Mouse (Mus musculus) heart, adult 2 months (tissue): ENCODE results near the gene Naa15.
A peak's percentile ranks its signal among the peaks of the same experiment; 100 is the strongest.

ENCODE experiments used
- CTCF ChIP-seq: fragments of 200-600 bp; IDR thresholded peaks from 2 replicates; pipeline ENCODE4 v1.8.1; 2022; ENCODE audit warnings: antibody characterized with exemption, mild to moderate bottlenecking, moderate library complexity
- POLR2A ChIP-seq: fragments of 200-500 bp; IDR thresholded peaks from 2 replicates; pipeline ENCODE4 v1.6.1; 2011; ENCODE audit warnings: mild to moderate bottlenecking, low read depth, low read length, control low read depth; ENCODE audit not compliant: insufficient read depth

- TF ChIP-seq CTCF (no peak), POLR2A (peak; percentile 73)
These were observed at the start of gene Naa15 for GRCm38 (mm10) chr3:51415098-51416072.
